Mouse (Mus musculus): ENCODE measurements around the gene Srr. TPM values are rescaled to one million over a fixed set of nuclear protein-coding genes. Genes with fewer than 3 reads are reported as not detected.

Srr gene
- polyA plus RNA-seq, 2 experiments: 1.9 to 4.6 TPM

GRCm38 (mm10) chr11:74874630-74875029 lies 51.1 kb downstream of the Srr start:
- no peak for ATAC-seq (ENCODE audit: insufficient read depth)
- H3K9me3 ChIP-seq (ENCODE audit: control insufficient read depth, low read length): no peaks in the 10 kb centered on the region
- no peaks in the 10 kb centered on the region for H3K36me3 ChIP-seq (replicated peaks; ENCODE audit: control insufficient read depth, insufficient read depth, low read depth)
- no peaks in the 10 kb centered on the region for H3K27me3 ChIP-seq (ENCODE audit: control insufficient read depth, insufficient read depth, low read length)
- peaks cover 0 to 3% of the 10 kb centered on the region in 2 experiments; a peak in 1 of 4 replicates for H3K4me1 ChIP-seq (replicated peaks; ENCODE audit: control insufficient read depth in 2 of 2, insufficient read depth in 2 of 2, low read length in 1 of 2)
- no peak for TF ChIP-seq EP300 (IDR thresholded peaks at IDR 0.05; ENCODE audit: low read depth)
- H3K4me2 ChIP-seq (ENCODE audit: low read depth): no peak overlapping the region
- 67% methylated on average over 3 of the region's 3 CpGs for WGBS (ENCODE audit: insufficient replicate concordance)
- H3K27ac ChIP-seq: no peak overlapping the region
- H3K4me3 ChIP-seq (ENCODE audit: insufficient read depth in 1 of 2, low read depth in 2 of 2, low read length in 2 of 2): no peak overlapping the region
- no peak for DNase-seq (ENCODE audit: low read depth in 3 of 3, low spot score in 3 of 3)
- no peak overlapping the region for H3K9ac ChIP-seq (replicated peaks)

DNA sequence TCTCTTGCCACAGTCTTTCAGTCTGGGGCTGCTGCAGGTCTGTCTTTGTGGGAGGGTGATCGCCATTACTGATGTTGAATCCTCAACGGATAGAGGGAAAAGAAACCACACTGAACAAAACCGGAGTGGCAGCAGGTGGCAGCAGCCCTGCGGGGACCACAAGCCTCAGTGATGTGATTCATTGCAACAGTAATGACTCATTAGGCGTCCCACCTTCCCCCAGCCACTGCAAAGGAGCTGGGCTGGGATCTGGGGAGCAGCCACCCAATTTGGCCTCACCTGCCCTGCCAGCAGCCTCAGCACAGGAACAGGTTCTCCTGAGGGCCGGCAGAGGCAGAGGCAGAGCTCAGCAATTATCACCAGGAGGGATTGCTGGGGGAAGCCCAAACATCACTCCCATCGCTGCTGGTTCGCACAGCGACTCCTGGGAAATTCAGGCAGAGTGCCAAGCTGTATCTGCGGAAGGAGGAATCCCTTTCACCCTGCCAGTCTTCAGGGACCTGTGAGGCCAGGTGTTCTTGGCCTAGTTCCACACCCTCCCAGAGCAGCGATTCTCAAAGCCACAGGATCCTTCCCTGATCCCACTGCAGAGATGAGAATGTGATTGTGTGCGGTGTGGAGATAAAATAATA lies 54.6 kb downstream of the Srr start:
- ATAC-seq (ENCODE audit: insufficient read depth) (no peak), DNase-seq (ENCODE audit: low read depth in 3 of 3, low spot score in 3 of 3) (no peak)
- TF ChIP-seq EP300 (IDR thresholded peaks at IDR 0.05; ENCODE audit: low read depth) (no peak), CTCF (IDR thresholded peaks at IDR 0.05; ENCODE audit: low read depth) (no peak)

GRCm38 (mm10) chr11:74870544-74870943 lies 55.2 kb downstream of the Srr start:
- 54% methylated on average over 4 of the region's 4 CpGs for WGBS (ENCODE audit: insufficient replicate concordance)
- Histone ChIP-seq H3K4me2 (ENCODE audit: low read depth) (no peak overlapping the region), H3K4me3 (ENCODE audit: insufficient read depth in 1 of 2, low read depth in 2 of 2, low read length in 2 of 2) (no peak overlapping the region), H3K27ac (no peak overlapping the region), H3K9me3 (ENCODE audit: control insufficient read depth, low read length) (no peaks in the 10 kb centered on the region), H3K9ac (replicated peaks) (no peak overlapping the region), H3K36me3 (replicated peaks; ENCODE audit: control insufficient read depth, insufficient read depth, low read depth) (no peaks in the 10 kb centered on the region), H3K4me1 (replicated peaks; ENCODE audit: control insufficient read depth in 2 of 2, insufficient read depth in 2 of 2, low read length in 1 of 2) (no peaks in the 10 kb centered on the region), H3K27me3 (ENCODE audit: control insufficient read depth, insufficient read depth, low read length) (no peaks in the 10 kb centered on the region)
- no peak for DNase-seq (ENCODE audit: low read depth in 3 of 3, low spot score in 3 of 3)
- no peak for ATAC-seq (ENCODE audit: insufficient read depth)
- no peak for TF ChIP-seq CTCF (IDR thresholded peaks at IDR 0.05; ENCODE audit: low read depth)
- no peak for TF ChIP-seq EP300 (IDR thresholded peaks at IDR 0.05; ENCODE audit: low read depth)

More for the DNA sequence above, 54.6 kb downstream of the Srr start:
- H3K4me2 ChIP-seq (ENCODE audit: low read depth): no peak overlapping the region
- no peak overlapping the region for H3K4me3 ChIP-seq (ENCODE audit: insufficient read depth in 1 of 2, low read depth in 2 of 2, low read length in 2 of 2)
- no peak overlapping the region for H3K9ac ChIP-seq (replicated peaks)
- no peaks in the 10 kb centered on the region for H3K4me1 ChIP-seq (replicated peaks; ENCODE audit: control insufficient read depth in 2 of 2, insufficient read depth in 2 of 2, low read length in 1 of 2)
- H3K27ac ChIP-seq: no peak overlapping the region
- no peaks in the 10 kb centered on the region for H3K27me3 ChIP-seq (ENCODE audit: control insufficient read depth, insufficient read depth, low read length)
- no peaks in the 10 kb centered on the region for H3K9me3 ChIP-seq (ENCODE audit: control insufficient read depth, low read length)
- no peaks in the 10 kb centered on the region for H3K36me3 ChIP-seq (replicated peaks; ENCODE audit: control insufficient read depth, insufficient read depth, low read depth)
- 56% methylated on average over 12 of the region's 12 CpGs for WGBS (ENCODE audit: insufficient replicate concordance)

GRCm38 (mm10) chr11:74869603-74870002 lies 56.1 kb downstream of the Srr start:
- Histone ChIP-seq H3K4me3 (ENCODE audit: insufficient read depth in 1 of 2, low read depth in 2 of 2, low read length in 2 of 2) (no peak overlapping the region), H3K27me3 (ENCODE audit: control insufficient read depth, insufficient read depth, low read length) (no peaks in the 10 kb centered on the region), H3K27ac (no peak overlapping the region), H3K9me3 (ENCODE audit: control insufficient read depth, low read length) (no peaks in the 10 kb centered on the region), H3K4me2 (ENCODE audit: low read depth) (no peak overlapping the region), H3K36me3 (replicated peaks; ENCODE audit: control insufficient read depth, insufficient read depth, low read depth) (no peaks in the 10 kb centered on the region), H3K9ac (replicated peaks) (no peak overlapping the region), H3K4me1 (replicated peaks; ENCODE audit: control insufficient read depth in 2 of 2, insufficient read depth in 2 of 2, low read length in 1 of 2) (no peaks in the 10 kb centered on the region)
- WGBS (ENCODE audit: insufficient replicate concordance): 72% methylated on average over 6 of the region's 6 CpGs
- ATAC-seq (ENCODE audit: insufficient read depth) (no peak), DNase-seq (ENCODE audit: low read depth in 3 of 3, low spot score in 3 of 3) (no peak)
- TF ChIP-seq EP300 (IDR thresholded peaks at IDR 0.05; ENCODE audit: low read depth): no peak
- no peak for TF ChIP-seq CTCF (IDR thresholded peaks at IDR 0.05; ENCODE audit: low read depth)

GRCm38 (mm10) chr11:74868046-74868760 lies 57.5 kb downstream of the Srr start:
- DNase-seq (ENCODE audit: low read depth in 3 of 3, low spot score in 3 of 3) (no peak), ATAC-seq (ENCODE audit: insufficient read depth) (no peak)
- 70% methylated on average over 13 of the region's 13 CpGs for WGBS (ENCODE audit: insufficient replicate concordance)
- no peaks in the 10 kb centered on the region for H3K27me3 ChIP-seq (ENCODE audit: control insufficient read depth, insufficient read depth, low read length)
- H3K9me3 ChIP-seq (ENCODE audit: control insufficient read depth, low read length): no peaks in the 10 kb centered on the region
- H3K4me2 ChIP-seq (ENCODE audit: low read depth): no peak overlapping the region
- H3K36me3 ChIP-seq (replicated peaks; ENCODE audit: control insufficient read depth, insufficient read depth, low read depth): no peaks in the 10 kb centered on the region
- H3K9ac ChIP-seq (replicated peaks): no peak overlapping the region
- H3K4me1 ChIP-seq (replicated peaks; ENCODE audit: control insufficient read depth in 2 of 2, insufficient read depth in 2 of 2, low read length in 1 of 2): no peaks in the 10 kb centered on the region
- no peak for TF ChIP-seq CTCF (IDR thresholded peaks at IDR 0.05; ENCODE audit: low read depth)
- no peak overlapping the region for H3K4me3 ChIP-seq (ENCODE audit: insufficient read depth in 1 of 2, low read depth in 2 of 2, low read length in 2 of 2)
- H3K27ac ChIP-seq: no peak overlapping the region

Measured in liver, embryonic 14.5 days (tissue).